Mouse (Mus musculus) limb, embryonic 13.5 days (tissue): Measurements from ENCODE around the gene Ankrd27. TPM values are rescaled to one million over a fixed set of nuclear protein-coding genes. Genes with fewer than 3 reads are reported as not detected.

Experiments used
- ATAC-seq: fragments of 200-750 bp; cut with Nextera tagmentation; 2 replicates; pipeline ENCODE4 v1.8.0; 2017; ENCODE audit warnings: low read depth, moderate number of reproducible peaks, moderate TSS enrichment; ENCODE audit not compliant: low FRiP score
- H3K27ac ChIP-seq: fragments of 300-500 bp; sonication (generic); 2 replicates; pipeline ENCODE4 v1.5.1; 2015; ENCODE audit warnings: inconsistent platforms, mild to moderate bottlenecking, moderate library complexity
- H3K27me3 ChIP-seq: fragments of 300-500 bp; sonication (generic); 2 replicates; pipeline ENCODE4 v1.6.1; 2015; ENCODE audit warnings: mild to moderate bottlenecking, inconsistent platforms
- H3K36me3 ChIP-seq: fragments of 300-500 bp; sonication (generic); 2 replicates; pipeline ENCODE4 v1.6.1; 2015; ENCODE audit warnings: inconsistent platforms, mild to moderate bottlenecking, moderate library complexity
- H3K4me1 ChIP-seq: fragments of 300-500 bp; sonication (generic); 2 replicates; pipeline ENCODE4 v1.6.1; 2015; ENCODE audit warnings: inconsistent platforms
- H3K4me2 ChIP-seq: fragments of 300-500 bp; sonication (generic); replicated peaks from 2 replicates; pipeline ENCODE4 v1.6.1; 2015; ENCODE audit warnings: inconsistent platforms, mild to moderate bottlenecking, moderate library complexity
- H3K4me3 ChIP-seq: fragments of 300-500 bp; sonication (generic); 2 replicates; pipeline ENCODE4 v1.5.1; 2015; ENCODE audit warnings: moderate library complexity, mild to moderate bottlenecking, inconsistent platforms
- H3K9ac ChIP-seq: fragments of 300-500 bp; sonication (generic); 2 replicates; pipeline ENCODE4 v1.6.1; 2015; ENCODE audit warnings: mild to moderate bottlenecking, inconsistent platforms
- H3K9me3 ChIP-seq: fragments of 300-500 bp; sonication (generic); 2 replicates; pipeline ENCODE4 v1.6.1; 2016; ENCODE audit warnings: inconsistent platforms
- WGBS: fragments of 180-500 bp; shearing (Covaris S2); methylation state at CpG from one replicate; pipeline ENCODE4 v1.1.7; 2015; 5-methylcytosine and 5-hydroxymethylcytosine counted together
- polyA plus RNA-seq: library from polyadenylated mRNA; unstranded; fragments of >200 nt; fragmentation: Nextera tagmentation; extraction: Ambion mirVana; gene quantifications from 2 replicates; pipeline ENCODE4 v1.2.1, GENCODE M21; 2015

Gene Ankrd27
- polyA plus RNA-seq, 1 experiment from 2014 or later: 52.1 TPM

- Histone ChIP-seq H3K4me3 (no peak overlapping the region), H3K4me2 (no peak overlapping the region), H3K4me1 (peaks cover 28% of the 10 kb centered on the region), H3K36me3 (0 out of 2 replicates have a peak, but pooled peaks cover 3% of the 10 kb centered on the region), H3K9me3 (peaks cover 6% of the 10 kb centered on the region; the same call in 1 of the 2 replicates), H3K9ac (no peak overlapping the region), H3K27me3 (no peaks in the 10 kb centered on the region), H3K27ac (no peak overlapping the region)
- no peak for ATAC-seq
- WGBS: 81% methylated on average over 6 of the region's 6 CpGs
Measured at GRCm38 (mm10) chr7:35683409-35684122, 97.5 kb downstream of the Ankrd27 start.

- Histone ChIP-seq H3K4me3 (no peak overlapping the region), H3K36me3 (peaks cover 21% of the 10 kb centered on the region), H3K9me3 (peaks cover 6% of the 10 kb centered on the region; the same call in 1 of the 2 replicates), H3K27me3 (no peaks in the 10 kb centered on the region), H3K27ac (peak overlapping the region; percentile 58), H3K4me1 (peaks cover 43% of the 10 kb centered on the region), H3K9ac (no peak overlapping the region), H3K4me2 (peak overlapping the region; percentile 45)
- 41% methylated on average over 11 of the region's 11 CpGs for whole genome bisulfite sequencing
- peak; percentile 81 for ATAC-seq
Measured at GRCm38 (mm10) chr7:35686216-35686615, 100.2 kb downstream of the Ankrd27 start.

- ATAC-seq: peak; percentile 13; the same call in 1 of the 2 replicates
Measured at GRCm38 (mm10) chr7:35686756-35687155, 100.7 kb downstream of the Ankrd27 start.

GRCm38 (mm10) chr7:35687229-35687628, 101.2 kb downstream of the Ankrd27 start:
- Histone ChIP-seq H3K27me3 (no peaks in the 10 kb centered on the region), H3K9me3 (no peaks in the 10 kb centered on the region), H3K9ac (no peak overlapping the region), H3K4me2 (peak overlapping the region; percentile 45), H3K4me1 (peaks cover 43% of the 10 kb centered on the region), H3K36me3 (peaks cover 28% of the 10 kb centered on the region), H3K27ac (no peak overlapping the region; the same call in 1 of the 2 replicates), H3K4me3 (no peak overlapping the region)
- 22% methylated on average over 10 of the region's 10 CpGs for WGBS
- no peak for ATAC-seq

More at GRCm38 (mm10) chr7:35686756-35687155, 100.7 kb downstream of the Ankrd27 start:
- no peaks in the 10 kb centered on the region for H3K27me3 ChIP-seq
- peaks cover 43% of the 10 kb centered on the region for H3K4me1 ChIP-seq
- H3K4me3 ChIP-seq: no peak overlapping the region
- H3K9me3 ChIP-seq: peaks cover 3% of the 10 kb centered on the region; the same call in 1 of the 2 replicates
- H3K9ac ChIP-seq: no peak overlapping the region
- H3K36me3 ChIP-seq: peaks cover 24% of the 10 kb centered on the region
- WGBS: 23% methylated on average over 13 of the region's 13 CpGs
- peak overlapping the region; percentile 58; the same call in 1 of the 2 replicates for H3K27ac ChIP-seq
- peak overlapping the region; percentile 45 for H3K4me2 ChIP-seq

- no peak overlapping the region for H3K27ac ChIP-seq
- H3K9me3 ChIP-seq: no peaks in the 10 kb centered on the region
- ATAC-seq: no peak
- 37% methylated on average over 9 of the region's 9 CpGs for WGBS
- H3K27me3 ChIP-seq: no peaks in the 10 kb centered on the region
- H3K4me2 ChIP-seq: no peak overlapping the region
- H3K4me1 ChIP-seq: peaks cover 43% of the 10 kb centered on the region
- no peak overlapping the region for H3K4me3 ChIP-seq
- no peak overlapping the region for H3K9ac ChIP-seq
- peaks cover 38% of the 10 kb centered on the region for H3K36me3 ChIP-seq
Measured at GRCm38 (mm10) chr7:35688276-35688675, 102.2 kb downstream of the Ankrd27 start.

Other genes with a start within 250 kb of the Ankrd27 start
- 16.7 and 17.3 TPM in 2 replicates for gene Faap24, start 189.4 kb upstream of the Ankrd27 start, polyA plus RNA-seq
- 47.1 and 47.4 TPM in 2 replicates for gene Cep89, start 189.2 kb upstream of the Ankrd27 start, polyA plus RNA-seq
- 0.28 and 0.33 TPM in 2 replicates for gene Slc7a9, start 137.4 kb upstream of the Ankrd27 start, polyA plus RNA-seq
- gene Tdrd12, start 48.5 kb upstream of the Ankrd27 start, polyA plus RNA-seq: 0.56 and 0.57 TPM in 2 replicates
- gene Nudt19, start 29.9 kb upstream of the Ankrd27 start, polyA plus RNA-seq: 42.5 and 47.5 TPM in 2 replicates
- 0.42 and 0.61 TPM in 2 replicates for gene Rgs9bp, start 662 bp upstream of the Ankrd27 start, polyA plus RNA-seq
- 293 and 337 TPM in 2 replicates for gene Pdcd5, start 61.3 kb downstream of the Ankrd27 start, polyA plus RNA-seq
- 36.5 and 44.6 TPM in 2 replicates for gene Dpy19l3, start 168.2 kb downstream of the Ankrd27 start, polyA plus RNA-seq
- gene Zfp507, start 216.8 kb downstream of the Ankrd27 start, polyA plus RNA-seq: 20.8 and 22.5 TPM in 2 replicates